Mouse (Mus musculus) c-Kit-positive CD71-negative TER-119-negative erythroid progenitor cells, embryonic 14.5 days (primary cell): Measurements from ENCODE around the gene Fasn.

Source experiments
- DNase-seq: peaks from one replicate; pipeline ENCODE4 v3.0.0-alpha.2; 2013; ENCODE audit warnings: low read depth

Fasn gene

DNA sequence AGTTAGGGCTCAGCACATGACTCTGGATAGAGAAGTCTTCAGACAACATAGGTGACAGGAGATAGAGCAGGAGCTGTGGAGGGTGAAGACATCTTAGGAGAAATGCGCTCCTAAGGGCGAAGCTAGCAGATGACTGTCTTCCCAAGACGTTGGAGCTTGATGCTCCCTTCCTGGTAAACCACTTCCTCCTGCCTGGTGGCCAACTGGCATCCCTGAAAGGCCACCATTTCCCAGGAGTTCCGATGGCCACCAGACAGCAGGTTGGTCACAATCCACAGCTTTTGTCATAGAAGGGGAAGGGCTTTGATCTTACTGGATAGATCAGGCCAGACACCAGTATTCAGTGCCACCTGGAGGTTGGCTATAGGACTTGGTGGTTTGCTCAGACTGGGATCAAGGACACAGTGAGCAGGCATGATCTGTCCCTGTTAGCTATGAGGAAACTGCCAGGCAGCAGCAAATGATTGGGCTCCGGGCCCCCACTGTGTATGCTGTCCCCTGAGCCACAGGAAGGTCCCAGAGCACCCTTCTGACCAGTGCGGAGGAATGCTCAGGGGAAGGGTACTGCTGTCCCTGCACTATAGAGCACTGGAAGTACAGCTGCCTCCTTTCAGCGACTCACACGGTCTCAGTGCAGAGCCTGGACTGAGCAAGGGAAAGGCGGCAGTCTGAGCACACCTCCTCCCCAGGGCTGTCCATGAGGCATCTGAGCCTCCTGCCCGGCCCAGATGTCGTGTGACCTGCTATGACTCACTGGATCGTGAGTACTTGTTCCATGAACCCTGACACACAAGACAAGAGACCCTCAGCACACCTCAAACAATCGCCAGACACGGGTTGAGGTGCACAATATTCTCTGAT is 62.3 kb downstream of the Fasn start:
- no peak for DNase-seq

DNA sequence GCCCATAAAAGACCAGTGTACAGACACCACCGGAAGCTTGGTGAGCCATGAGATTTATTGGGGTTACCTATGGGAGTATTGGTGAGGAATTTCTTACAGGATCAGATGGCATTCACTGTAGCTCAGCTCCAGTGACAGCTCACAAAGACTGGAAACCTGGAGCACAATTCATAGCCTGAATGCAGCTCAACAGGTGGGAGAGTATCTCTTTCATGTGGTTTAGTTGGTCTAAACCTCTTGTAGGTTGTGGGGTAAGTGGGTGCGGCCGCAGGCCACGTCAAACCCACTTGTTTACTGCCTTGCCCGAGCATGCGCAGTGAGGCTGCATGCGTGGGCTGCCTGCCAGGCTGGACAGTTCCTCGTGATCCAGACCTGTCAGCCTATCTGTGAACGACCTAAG is 64.1 kb downstream of the Fasn start:
- no peak for DNase-seq
